Mouse (Mus musculus) urinary bladder, postnatal 4 days (tissue): ENCODE data around the gene Apoc1.
"Not testable (repeated sequence)": the region's sequence is repeated elsewhere in the genome, so short reads cannot be mapped to it uniquely, and the experiment has no call there.

ENCODE experiments used
- DNase-seq, 2 experiments: peaks; one replicate each; pipeline ENCODE4 v3.0.0; 2021 to 2022; ENCODE audit warnings: low spot score in 2 of 2

The Apoc1 gene

GRCm38 (mm10) chr7:19705271-19705670 is 12.8 kb upstream of the Apoc1 start:
- DNase-seq = no peak

GRCm38 (mm10) chr7:19704475-19704874 is 12.0 kb upstream of the Apoc1 start:
- no peak for DNase-seq

- no peak for DNase-seq
These were observed 10.5 kb upstream of the Apoc1 start for GRCm38 (mm10) chr7:19702859-19703555.

- peak; percentile 56 to 77 for DNase-seq
These were observed 8.8 kb upstream of the Apoc1 start for GRCm38 (mm10) chr7:19701069-19701761.

GRCm38 (mm10) chr7:19700299-19701068 is 8.0 kb upstream of the Apoc1 start:
- DNase-seq = no peak

GRCm38 (mm10) chr7:19699827-19700148 is 7.3 kb upstream of the Apoc1 start:
- DNase-seq = no peak

GRCm38 (mm10) chr7:19698907-19699826 is 6.7 kb upstream of the Apoc1 start, which contains the start of gene Apoe:
Gene Apoe, minus strand, starts transcription at chr7:19699188.
- DNase-seq = peak; percentile 48 to 62

- DNase-seq = no peak
These were observed 5.8 kb upstream of the Apoc1 start for GRCm38 (mm10) chr7:19697949-19698906.

- no peak for DNase-seq
These were observed 3.9 kb upstream of the Apoc1 start for GRCm38 (mm10) chr7:19696336-19696873.

- no peak for DNase-seq
These were observed 3.4 kb upstream of the Apoc1 start for GRCm38 (mm10) chr7:19695881-19696280.

GRCm38 (mm10) chr7:19695213-19695594 is 2.7 kb upstream of the Apoc1 start:
- DNase-seq = no peak

- no peak for DNase-seq
These were observed 2.1 kb upstream of the Apoc1 start for GRCm38 (mm10) chr7:19694336-19695212.

GRCm38 (mm10) chr7:19693421-19693820 is 961 bp upstream of the Apoc1 start:
- peak in 1 of 2 experiments; percentile 60 for DNase-seq

GRCm38 (mm10) chr7:19691434-19691833 is 1.0 kb downstream of the Apoc1 start:
- no peak for DNase-seq

GRCm38 (mm10) chr7:19690845-19691244 is 1.6 kb downstream of the Apoc1 start:
- no peak for DNase-seq

- DNase-seq = no peak
These were observed 3.8 kb downstream of the Apoc1 start for GRCm38 (mm10) chr7:19688611-19689010.

GRCm38 (mm10) chr7:19688101-19688500 is 4.4 kb downstream of the Apoc1 start:
- no peak for DNase-seq

- DNase-seq = not testable (repeated sequence)
These were observed 5.4 kb downstream of the Apoc1 start for GRCm38 (mm10) chr7:19686927-19687583.

- no peak for DNase-seq
These were observed 5.9 kb downstream of the Apoc1 start for GRCm38 (mm10) chr7:19686521-19686920.
